Mouse (Mus musculus): Measurements from ENCODE around the gene Olfr601.
"Not testable (repeated sequence)": the region's sequence is repeated elsewhere in the genome, so short reads cannot be mapped to it uniquely, and the experiment has no call there.

Olfr601 gene

GRCm38 (mm10) chr7:103362555-103362954 lies at the start of gene Olfr601:
Gene Olfr601 (minus strand): TSS chr7:103362655.
- no peak for DNase-seq (ENCODE audit: low spot score in 2 of 2)

GRCm38 (mm10) chr7:103406521-103407055 lies 44.1 kb upstream of the Olfr601 start:
- DNase-seq (ENCODE audit: low spot score in 2 of 2): not testable (repeated sequence)

GRCm38 (mm10) chr7:103398981-103399380 lies 36.5 kb upstream of the Olfr601 start:
- no peak for DNase-seq (ENCODE audit: low spot score in 2 of 2)

DNA sequence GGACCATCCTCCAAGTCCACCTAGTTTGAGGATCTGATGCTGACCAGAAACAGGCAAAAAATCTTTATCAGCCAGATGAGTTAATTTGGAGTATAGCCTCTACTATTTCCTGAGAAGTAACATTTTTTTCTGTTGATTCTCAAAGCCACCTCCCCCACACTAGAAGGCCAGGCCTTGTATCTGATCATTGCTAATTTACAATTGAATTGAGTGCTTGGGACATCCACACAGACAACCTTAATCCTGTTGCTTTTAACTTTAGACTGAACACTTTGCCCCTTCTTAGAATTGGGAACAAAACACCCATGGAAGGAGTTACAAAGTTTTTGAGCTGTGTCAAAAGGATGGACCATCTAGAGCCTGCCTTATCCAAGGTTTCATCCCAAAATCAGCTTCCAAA lies 35.3 kb upstream of the Olfr601 start:
- no peak for DNase-seq (ENCODE audit: low spot score in 2 of 2)

DNA sequence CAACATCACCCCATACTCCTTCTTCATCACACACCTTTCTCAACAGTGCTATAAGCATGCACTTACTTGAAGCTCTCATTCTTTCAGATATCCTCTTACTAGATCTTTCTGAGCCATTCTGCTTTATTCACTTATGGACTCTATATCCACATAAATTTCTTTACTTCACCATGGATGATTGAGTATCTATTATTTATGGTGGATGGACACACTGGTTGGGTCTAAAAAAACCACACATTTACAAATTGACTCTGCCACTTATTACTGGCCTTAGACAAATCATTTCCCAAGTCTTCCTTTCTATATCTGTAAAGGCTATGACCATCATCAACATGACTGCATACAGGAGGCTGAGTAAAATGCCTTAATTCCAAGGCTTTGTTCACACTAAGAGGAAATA lies 23.6 kb upstream of the Olfr601 start, which contains the start of gene Olfr603:
Gene Olfr603, minus strand, starts transcription at position 101 of the 400 bp plus-strand sequence.
- no peak for DNase-seq (ENCODE audit: low spot score in 2 of 2)

DNA sequence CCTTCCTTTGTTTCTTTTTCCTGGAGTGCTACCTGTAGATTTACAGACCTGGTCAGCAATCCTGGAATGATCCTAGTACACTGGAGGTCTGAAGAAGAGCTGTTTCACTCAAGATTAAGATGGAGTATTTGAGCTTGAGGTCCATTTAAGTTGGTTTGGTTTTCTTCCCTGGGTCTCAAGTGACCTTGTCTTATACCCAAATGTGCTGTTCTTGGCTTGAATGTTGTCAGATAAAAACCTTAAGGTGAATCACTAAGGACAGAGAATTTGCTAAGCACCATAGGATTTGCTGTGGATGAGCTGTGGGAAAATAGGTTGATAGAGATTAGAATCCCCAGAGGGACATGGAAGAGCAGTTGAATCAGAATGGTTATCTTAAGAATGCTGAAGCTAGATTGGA lies 12.9 kb downstream of the Olfr601 start, which contains the start of gene Olfr600:
Gene Olfr600, minus strand, starts transcription at position 101 of the 400 bp plus-strand sequence.
- DNase-seq (ENCODE audit: low spot score in 2 of 2): no peak

DNA sequence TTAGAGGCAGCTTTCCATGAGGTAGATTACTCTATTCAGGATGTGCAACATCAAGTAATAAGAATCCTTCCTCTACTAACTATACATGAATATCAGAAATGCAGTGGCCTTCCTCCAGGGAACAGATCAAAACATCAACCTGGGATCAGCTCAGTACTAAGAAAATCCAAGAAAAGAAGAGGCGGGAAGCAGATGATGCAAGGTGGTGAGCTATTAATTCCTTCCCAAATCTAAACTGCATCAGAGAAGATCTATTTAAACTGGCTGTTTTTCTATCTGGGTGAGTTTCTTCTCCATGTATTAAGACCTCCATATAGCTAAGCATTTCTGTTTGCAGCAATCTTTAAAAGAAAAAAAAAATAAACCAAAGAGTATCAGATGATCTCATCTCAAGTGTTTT lies 26.8 kb downstream of the Olfr601 start, which contains the start of gene Olfr599:
Gene Olfr599, plus strand, starts transcription at position 301 of the 400 bp plus-strand sequence.
- DNase-seq (ENCODE audit: low spot score in 2 of 2): no peak

DNA sequence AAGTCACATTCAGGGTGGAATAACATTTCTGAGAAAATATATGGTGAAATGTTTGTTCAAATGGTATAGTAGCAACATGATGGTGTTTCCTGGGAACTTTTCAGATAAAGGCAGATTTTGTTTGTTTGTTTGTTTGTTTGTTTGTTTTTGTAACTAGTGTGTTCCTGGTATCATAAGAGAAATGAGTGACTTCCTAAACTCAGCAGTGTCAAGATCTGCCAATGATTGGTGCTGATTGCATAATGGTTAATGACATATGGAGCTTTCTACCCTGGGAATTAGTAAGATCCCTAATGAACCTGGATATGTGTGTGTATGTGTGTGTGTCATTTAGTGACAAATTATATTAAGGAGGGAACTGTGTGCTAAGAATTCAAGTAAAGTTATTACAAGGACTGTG lies 39.2 kb downstream of the Olfr601 start, which contains the start of gene Olfr598:
Gene Olfr598, plus strand, starts transcription at position 301 of the 400 bp plus-strand sequence.
- DNase-seq (ENCODE audit: low spot score in 2 of 2): no peak

GRCm38 (mm10) chr7:103316015-103316414 lies 46.4 kb downstream of the Olfr601 start, which contains the start of gene Olfr597:
Gene Olfr597 (plus strand): TSS chr7:103316315.
- not testable (repeated sequence) for DNase-seq (ENCODE audit: low spot score in 2 of 2)

Data from right cerebral cortex, postnatal 10 days (tissue).